Mouse (Mus musculus): Measurements from ENCODE around the gene Dock10. TPM values are rescaled to one million over a fixed set of nuclear protein-coding genes. Genes with fewer than 3 reads are reported as not detected.
A peak's percentile ranks its signal among the peaks of the same experiment; 100 is the strongest.
"Not testable (repeated sequence)": the region's sequence is repeated elsewhere in the genome, so short reads cannot be mapped to it uniquely, and the experiment has no call there.

Gene Dock10
- polyA plus RNA-seq, 1 experiment, result 4.1 TPM

GRCm38 (mm10) chr1:80763042-80763950 is 5.0 kb upstream of the Dock10 start:
- WGBS, result 63% methylated on average over 4 of the region's 4 CpGs
- no peak for TF ChIP-seq CTCF (conservative IDR thresholded peaks at IDR 0.05; ENCODE audit: insufficient read depth, insufficient read length, low read depth, low read length)
- no peak for TF ChIP-seq POLR2A (IDR thresholded peaks at IDR 0.05; ENCODE audit: low read depth, low read length)
- no peaks in the 10 kb centered on the region for H3K36me3 ChIP-seq (ENCODE audit: control insufficient read depth, insufficient read depth, low read length)
- no peaks in the 10 kb centered on the region for H3K4me1 ChIP-seq (ENCODE audit: control insufficient read depth, insufficient read depth, low read length)
- peaks cover 3% of the 10 kb centered on the region for H3K27me3 ChIP-seq (replicated peaks; ENCODE audit: control insufficient read depth, insufficient read depth, low read length)
- no peak for DNase-seq
- H3K4me3 ChIP-seq (ENCODE audit: insufficient read depth, low read depth, low read length), result no peak overlapping the region
- no peak overlapping the region for H3K27ac ChIP-seq (ENCODE audit: insufficient read depth, low read depth, low read length)

- Histone ChIP-seq H3K27ac (ENCODE audit: insufficient read depth, low read depth, low read length) (no peak overlapping the region), H3K36me3 (ENCODE audit: control insufficient read depth, insufficient read depth, low read length) (no peaks in the 10 kb centered on the region), H3K4me1 (ENCODE audit: control insufficient read depth, insufficient read depth, low read length) (no peaks in the 10 kb centered on the region), H3K27me3 (replicated peaks; ENCODE audit: control insufficient read depth, insufficient read depth, low read length) (peaks cover 7% of the 10 kb centered on the region), H3K4me3 (ENCODE audit: insufficient read depth, low read depth, low read length) (peak overlapping the region; percentile 69)
- 20% methylated on average over 6 of the region's 6 CpGs for WGBS
- TF ChIP-seq CTCF (conservative IDR thresholded peaks at IDR 0.05; ENCODE audit: insufficient read depth, insufficient read length, low read depth, low read length) (no peak), POLR2A (IDR thresholded peaks at IDR 0.05; ENCODE audit: low read depth, low read length) (no peak)
- no peak for DNase-seq
Measured at GRCm38 (mm10) chr1:80758798-80759184, 464 bp upstream of the Dock10 start.

DNA sequence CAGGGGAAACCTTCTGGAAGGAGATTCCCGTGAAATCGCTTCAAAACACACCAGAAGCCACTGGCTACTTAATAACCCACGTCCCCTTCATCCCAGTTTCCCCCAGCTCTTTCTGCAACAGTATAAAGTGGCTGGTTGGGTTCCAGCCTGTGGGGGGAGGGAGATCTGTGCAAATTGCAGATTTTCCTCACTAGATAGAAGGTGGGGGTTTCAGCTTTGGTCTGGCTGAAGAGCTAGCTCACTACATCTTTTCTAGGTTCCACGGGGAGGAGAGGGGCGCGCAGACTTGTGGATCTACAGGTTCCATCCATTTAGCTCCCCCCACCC is 714 bp downstream of the Dock10 start:
- Histone ChIP-seq H3K36me3 (ENCODE audit: control insufficient read depth, insufficient read depth, low read length) (no peaks in the 10 kb centered on the region), H3K4me3 (ENCODE audit: insufficient read depth, low read depth, low read length) (0 out of 2 replicates have a peak overlapping the region, but pooled peaks have one; percentile 69), H3K27ac (ENCODE audit: insufficient read depth, low read depth, low read length) (no peak overlapping the region), H3K27me3 (replicated peaks; ENCODE audit: control insufficient read depth, insufficient read depth, low read length) (peaks cover 7% of the 10 kb centered on the region), H3K4me1 (ENCODE audit: control insufficient read depth, insufficient read depth, low read length) (no peaks in the 10 kb centered on the region)
- whole genome bisulfite sequencing, result 0% methylated on average over 6 of the region's 6 CpGs
- DNase-seq, result no peak
- TF ChIP-seq CTCF (conservative IDR thresholded peaks at IDR 0.05; ENCODE audit: insufficient read depth, insufficient read length, low read depth, low read length) (no peak), POLR2A (IDR thresholded peaks at IDR 0.05; ENCODE audit: low read depth, low read length) (no peak)

DNA sequence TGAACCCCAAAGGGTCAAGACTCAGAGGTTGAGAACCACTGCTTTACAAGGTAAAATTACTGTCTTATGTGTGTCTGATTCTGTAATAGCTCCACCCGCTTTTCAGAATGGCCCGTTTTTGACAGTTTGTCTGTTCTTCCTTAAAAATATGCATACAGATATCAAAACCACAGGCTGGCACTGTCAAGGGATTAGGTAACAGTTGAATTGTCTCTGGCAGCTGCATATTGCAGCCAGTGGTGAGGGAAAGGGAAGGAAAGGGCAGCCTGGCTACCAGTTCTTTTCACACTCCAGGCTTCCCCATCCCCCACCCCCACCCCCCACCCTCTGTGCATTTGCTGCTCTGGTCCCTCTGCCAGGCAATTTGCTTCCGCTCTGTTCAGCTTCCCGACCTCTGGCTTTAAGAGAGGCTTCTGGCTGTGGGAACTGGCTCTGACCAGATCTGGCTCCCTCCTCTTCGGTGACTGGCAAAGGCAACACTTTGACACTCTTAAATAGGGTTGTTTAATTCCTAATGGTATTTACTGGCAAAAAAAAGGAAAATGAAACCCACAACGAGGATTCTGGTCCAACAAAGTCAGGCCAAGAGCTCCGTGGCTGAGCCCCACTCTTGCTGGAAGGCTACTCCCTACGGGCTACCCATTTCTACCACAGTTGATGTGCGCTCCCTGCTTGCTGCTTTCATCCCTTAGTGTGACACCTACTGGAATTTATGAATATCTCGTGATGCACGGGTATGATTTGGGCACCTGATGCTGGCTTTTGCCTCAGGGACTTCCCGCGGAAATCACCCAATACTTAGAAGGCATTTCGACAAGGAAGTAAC is 1.3 kb downstream of the Dock10 start:
- Histone ChIP-seq H3K4me3 (ENCODE audit: insufficient read depth, low read depth, low read length) (0 out of 2 replicates have a peak overlapping the region, but pooled peaks have one; percentile 1), H3K27ac (ENCODE audit: insufficient read depth, low read depth, low read length) (no peak overlapping the region), H3K27me3 (replicated peaks; ENCODE audit: control insufficient read depth, insufficient read depth, low read length) (peaks cover 7% of the 10 kb centered on the region), H3K36me3 (ENCODE audit: control insufficient read depth, insufficient read depth, low read length) (no peaks in the 10 kb centered on the region), H3K4me1 (ENCODE audit: control insufficient read depth, insufficient read depth, low read length) (no peaks in the 10 kb centered on the region)
- TF ChIP-seq CTCF (conservative IDR thresholded peaks at IDR 0.05; ENCODE audit: insufficient read depth, insufficient read length, low read depth, low read length), result no peak
- TF ChIP-seq POLR2A (IDR thresholded peaks at IDR 0.05; ENCODE audit: low read depth, low read length), result no peak
- peak; percentile 36 for DNase-seq
- WGBS, result 8% methylated on average over 14 of the region's 14 CpGs

DNA sequence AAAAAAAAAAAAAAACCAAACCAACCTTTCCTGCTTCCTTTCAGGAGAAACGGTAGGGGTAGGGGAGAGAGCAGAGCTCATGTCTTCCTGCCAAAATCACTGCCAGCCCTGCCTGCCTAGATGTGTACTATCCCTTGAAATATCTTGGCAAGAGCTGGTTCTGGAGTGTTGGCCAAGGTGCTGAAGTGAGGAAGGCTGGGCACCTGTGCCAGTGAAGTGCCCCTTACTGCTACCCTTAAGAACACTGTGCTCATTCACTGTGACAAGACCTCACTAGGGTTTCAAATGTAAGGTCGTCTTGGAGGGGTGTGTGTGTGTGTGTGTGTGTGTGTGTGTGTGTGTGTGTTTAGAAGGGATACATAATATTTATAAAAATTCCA is 2.3 kb downstream of the Dock10 start:
- no peaks in the 10 kb centered on the region for H3K36me3 ChIP-seq (ENCODE audit: control insufficient read depth, insufficient read depth, low read length)
- TF ChIP-seq CTCF (conservative IDR thresholded peaks at IDR 0.05; ENCODE audit: insufficient read depth, insufficient read length, low read depth, low read length), result no peak
- H3K27me3 ChIP-seq (replicated peaks; ENCODE audit: control insufficient read depth, insufficient read depth, low read length), result peaks cover 7% of the 10 kb centered on the region
- no peaks in the 10 kb centered on the region for H3K4me1 ChIP-seq (ENCODE audit: control insufficient read depth, insufficient read depth, low read length)
- 26% methylated on average over 2 of the region's 2 CpGs for WGBS
- no peak overlapping the region for H3K4me3 ChIP-seq (ENCODE audit: insufficient read depth, low read depth, low read length)
- no peak for DNase-seq
- no peak overlapping the region for H3K27ac ChIP-seq (ENCODE audit: insufficient read depth, low read depth, low read length)

- Histone ChIP-seq H3K27me3 (replicated peaks; ENCODE audit: control insufficient read depth, insufficient read depth, low read length) (peaks cover 7% of the 10 kb centered on the region), H3K4me3 (ENCODE audit: insufficient read depth, low read depth, low read length) (no peak overlapping the region), H3K27ac (ENCODE audit: insufficient read depth, low read depth, low read length) (no peak overlapping the region), H3K36me3 (ENCODE audit: control insufficient read depth, insufficient read depth, low read length) (no peaks in the 10 kb centered on the region), H3K4me1 (ENCODE audit: control insufficient read depth, insufficient read depth, low read length) (no peaks in the 10 kb centered on the region)
- TF ChIP-seq CTCF (conservative IDR thresholded peaks at IDR 0.05; ENCODE audit: insufficient read depth, insufficient read length, low read depth, low read length), result no peak
- TF ChIP-seq POLR2A (IDR thresholded peaks at IDR 0.05; ENCODE audit: low read depth, low read length), result no peak
- 84% methylated on average over 7 of the region's 7 CpGs for WGBS
- DNase-seq, result no peak
Measured at GRCm38 (mm10) chr1:80755296-80756059, 2.8 kb downstream of the Dock10 start.

- H3K27ac ChIP-seq (ENCODE audit: insufficient read depth, low read depth, low read length); DNase-seq; H3K4me3 ChIP-seq (ENCODE audit: insufficient read depth, low read depth, low read length); H3K36me3 ChIP-seq (ENCODE audit: control insufficient read depth, insufficient read depth, low read length); H3K4me1 ChIP-seq (ENCODE audit: control insufficient read depth, insufficient read depth, low read length); H3K27me3 ChIP-seq (replicated peaks; ENCODE audit: control insufficient read depth, insufficient read depth, low read length): not testable (repeated sequence)
- 81% methylated on average over 2 of the region's 2 CpGs for WGBS
Measured at GRCm38 (mm10) chr1:80749122-80749521, 9.2 kb downstream of the Dock10 start.

Data from kidney, adult 2 months (tissue).